Mouse (Mus musculus): ENCODE measurements around the gene Ccdc7b. TPM values are rescaled to one million over a fixed set of nuclear protein-coding genes. Genes with fewer than 3 reads are reported as not detected.
"Not testable (repeated sequence)": the region's sequence is repeated elsewhere in the genome, so short reads cannot be mapped to it uniquely, and the experiment has no call there.

Ccdc7b gene
- total RNA-seq (2014; fragmentation: Nextera tagmentation) (not detected in 2 replicates), total RNA-seq (2017) (not detected in 2 replicates)

GRCm38 (mm10) chr8:129066834-129067233, at the start of gene Ccdc7b:
TSS of gene Ccdc7b (plus strand) at chr8:129067134.
- not testable (repeated sequence) for ATAC-seq (replicated peaks; ENCODE audit: low FRiP score, low TSS enrichment, poor library complexity, severe bottlenecking)

GRCm38 (mm10) chr8:129065417-129065816, 1.5 kb upstream of the Ccdc7b start, which contains the start of gene Ccdc7a:
TSS of gene Ccdc7a (minus strand) at chr8:129065517.
- not testable (repeated sequence) for ATAC-seq (replicated peaks; ENCODE audit: low FRiP score, low TSS enrichment, poor library complexity, severe bottlenecking)

- not testable (repeated sequence) for ATAC-seq (replicated peaks; ENCODE audit: low FRiP score, low TSS enrichment, poor library complexity, severe bottlenecking)
Observed at GRCm38 (mm10) chr8:129115761-129116160, 48.8 kb downstream of the Ccdc7b start.

GRCm38 (mm10) chr8:129131561-129131960, 64.6 kb downstream of the Ccdc7b start, which contains the start of gene Gm10999:
TSS of gene Gm10999 (minus strand) at chr8:129131661.
- no peak for ATAC-seq (replicated peaks; ENCODE audit: low FRiP score, low TSS enrichment, poor library complexity, severe bottlenecking)

- no peak for ATAC-seq (replicated peaks; ENCODE audit: low FRiP score, low TSS enrichment, poor library complexity, severe bottlenecking)
Observed at GRCm38 (mm10) chr8:129133475-129133874, 66.5 kb downstream of the Ccdc7b start.

Other genes with a start within 250 kb of the Ccdc7b start
- not detected in 2 replicates for gene Ccdc7a, start 1.6 kb upstream of the Ccdc7b start, total RNA-seq (2014; fragmentation: Nextera tagmentation)
- not detected in 2 replicates for gene Ccdc7a, start 1.6 kb upstream of the Ccdc7b start, total RNA-seq (2017)
- gene Gm10999, start 64.5 kb downstream of the Ccdc7b start, total RNA-seq (2014; fragmentation: Nextera tagmentation): not detected in 2 replicates
- gene Gm10999, start 64.5 kb downstream of the Ccdc7b start, total RNA-seq (2017): not detected in 2 replicates
- 12.7 and 13.3 TPM in 2 replicates for gene 2610044O15Rik8, start 167.3 kb downstream of the Ccdc7b start, total RNA-seq (2014; fragmentation: Nextera tagmentation)
- gene 2610044O15Rik8, start 167.3 kb downstream of the Ccdc7b start, total RNA-seq (2017): 24.4 and 27.9 TPM in 2 replicates